Mouse (Mus musculus) thymus, postnatal 4 days (tissue): Measurements from ENCODE around the gene Ednrb.

Experiments
- DNase-seq: peaks from one replicate; pipeline ENCODE4 v3.0.0; 2021

The Ednrb gene

DNA sequence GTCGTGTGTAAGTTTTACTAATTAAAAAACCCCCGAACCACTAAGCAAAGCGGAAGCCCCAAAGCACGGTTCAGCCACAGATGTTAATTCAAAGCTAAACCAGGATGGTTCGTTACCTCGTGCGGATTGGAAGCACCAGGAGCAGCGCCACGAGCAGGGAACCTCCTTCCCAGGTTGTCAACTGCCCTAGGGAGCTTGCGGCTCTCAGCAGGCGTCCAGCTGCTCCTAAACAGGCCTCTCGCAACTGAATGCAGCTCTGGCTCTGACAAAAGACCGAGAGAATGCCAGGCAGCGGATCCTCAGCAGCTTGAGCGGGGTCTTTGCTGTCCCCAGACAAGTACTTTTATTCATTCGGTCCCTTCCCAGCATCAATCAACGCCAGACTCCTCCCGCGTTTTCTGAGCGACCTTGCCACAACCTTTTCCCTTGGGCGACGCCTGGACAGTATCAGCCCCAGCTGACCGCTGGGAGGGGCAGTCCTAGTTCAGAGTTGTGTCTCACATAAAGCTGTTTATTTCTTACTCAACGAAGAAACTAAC lies at the start of gene Ednrb:
Gene Ednrb (minus strand): TSS at position 392 of the 539 bp plus-strand sequence.
- no peak for DNase-seq

DNA sequence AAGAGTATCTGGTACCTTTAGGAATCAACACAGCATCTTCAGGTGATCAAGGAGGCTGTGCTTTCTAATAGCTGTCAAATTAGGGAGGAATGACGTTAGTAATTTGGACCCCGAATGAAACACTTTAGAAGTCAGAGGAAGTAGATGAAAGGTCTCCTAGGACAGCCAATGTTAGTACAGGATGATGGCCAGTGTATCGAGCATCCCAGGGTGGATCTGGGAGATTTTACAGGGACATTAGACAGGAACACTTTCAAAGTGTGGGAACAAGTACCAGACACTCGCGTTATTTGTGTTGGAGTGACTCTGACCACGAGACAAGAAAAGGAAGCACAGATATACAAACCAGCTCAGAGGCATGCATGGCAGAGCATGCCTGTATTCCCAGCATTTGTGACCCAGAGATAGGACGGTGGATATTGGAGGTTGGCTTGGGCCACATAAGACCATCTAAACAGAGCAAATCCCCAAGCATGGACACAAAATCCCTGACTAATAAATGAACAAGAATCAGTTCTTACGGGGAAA lies 48.3 kb upstream of the Ednrb start:
- DNase-seq = no peak

DNA sequence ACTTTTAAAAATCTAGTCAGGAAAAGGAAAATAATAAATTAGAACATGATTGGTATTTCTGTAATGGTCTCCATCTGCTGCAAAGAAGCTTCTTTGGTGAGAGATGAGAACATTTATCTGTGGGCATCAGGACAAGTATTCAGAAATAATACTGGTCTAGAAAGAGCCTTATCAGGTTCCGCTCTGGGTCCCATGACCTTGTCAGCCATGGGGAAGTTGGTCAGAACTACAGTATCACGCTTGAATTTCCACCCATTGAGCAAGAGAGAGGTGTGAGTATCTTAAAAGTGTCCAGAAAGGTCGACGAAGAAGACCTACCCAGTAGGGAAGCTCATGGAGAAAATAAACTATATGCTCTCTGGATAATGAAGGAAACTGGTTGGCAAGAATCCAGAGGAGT lies 46.6 kb upstream of the Ednrb start:
- no peak for DNase-seq

DNA sequence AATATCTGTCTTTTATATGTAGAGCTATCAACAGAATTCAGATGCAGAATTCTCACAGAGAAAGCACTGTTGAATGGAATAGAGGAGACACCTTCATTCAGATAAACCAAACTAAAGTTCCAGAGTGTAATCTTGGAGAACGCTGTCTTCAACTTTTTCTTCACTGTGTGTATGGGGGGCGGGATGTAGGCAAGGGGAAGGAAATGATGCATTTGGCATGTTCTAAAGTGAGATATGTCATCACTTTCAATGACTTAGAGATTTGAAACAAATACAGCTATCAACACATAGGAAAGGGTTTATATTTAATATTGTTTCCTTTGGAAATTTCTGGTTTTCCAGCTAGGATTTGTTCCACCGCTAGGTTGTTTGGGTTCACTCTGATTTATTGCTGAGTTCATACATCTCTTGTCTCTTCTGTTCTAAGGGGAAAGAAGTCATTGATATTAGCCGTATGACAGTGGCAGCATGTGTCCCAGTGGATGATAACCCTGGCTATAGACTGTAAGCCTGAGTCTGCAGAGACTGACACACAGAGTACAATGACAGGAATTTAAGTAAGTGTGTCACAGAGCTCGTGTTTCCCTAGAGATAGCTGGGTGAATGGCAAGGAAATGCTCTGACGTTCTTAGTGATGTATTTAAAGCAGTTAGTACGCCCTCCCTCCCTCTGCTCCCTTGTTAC lies 40.8 kb upstream of the Ednrb start:
- no peak for DNase-seq

DNA sequence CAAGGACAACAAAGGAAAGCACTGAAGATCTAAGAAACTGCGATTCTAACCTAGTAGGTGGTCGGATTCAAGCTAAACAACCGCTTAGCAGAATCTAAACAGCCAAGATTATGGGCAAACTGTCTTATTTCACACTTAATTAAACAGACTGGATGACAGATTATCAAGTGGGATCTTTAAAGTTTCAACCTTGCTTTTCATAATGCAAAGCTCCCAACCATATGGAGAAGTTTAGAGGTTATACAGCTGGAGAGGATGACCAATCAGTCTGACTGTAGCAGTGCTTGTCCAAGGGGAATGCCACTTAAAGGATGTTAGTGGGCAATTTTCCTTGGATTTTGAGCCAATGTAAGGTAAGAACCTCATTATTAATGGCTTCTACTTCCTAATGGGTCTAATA lies 38.7 kb upstream of the Ednrb start:
- no peak for DNase-seq

- no peak for DNase-seq
These were observed 32.9 kb upstream of the Ednrb start for GRCm38 (mm10) chr14:103877117-103877516.

GRCm38 (mm10) chr14:103876598-103876997 lies 32.4 kb upstream of the Ednrb start:
- no peak for DNase-seq

DNA sequence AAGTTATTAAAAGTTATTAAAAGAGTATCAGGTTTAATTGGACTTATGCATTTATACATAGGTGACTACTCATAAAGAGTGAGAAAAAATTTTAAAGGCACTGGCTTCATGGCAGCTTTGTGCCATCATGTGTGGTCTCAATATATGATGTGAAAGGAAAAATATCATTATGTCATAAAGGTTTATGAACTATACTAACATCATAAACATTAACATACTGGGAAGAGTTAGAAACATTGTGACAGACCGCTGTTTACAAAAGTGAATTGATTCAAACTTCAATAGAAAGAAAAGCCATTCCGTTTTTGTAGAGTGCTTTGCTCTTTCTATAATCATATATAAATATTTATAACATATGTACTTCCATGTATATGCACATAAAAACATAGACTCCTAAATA lies 22.4 kb upstream of the Ednrb start:
- DNase-seq = no peak

- no peak for DNase-seq
These were observed 21.0 kb upstream of the Ednrb start for GRCm38 (mm10) chr14:103865226-103865625.

DNA sequence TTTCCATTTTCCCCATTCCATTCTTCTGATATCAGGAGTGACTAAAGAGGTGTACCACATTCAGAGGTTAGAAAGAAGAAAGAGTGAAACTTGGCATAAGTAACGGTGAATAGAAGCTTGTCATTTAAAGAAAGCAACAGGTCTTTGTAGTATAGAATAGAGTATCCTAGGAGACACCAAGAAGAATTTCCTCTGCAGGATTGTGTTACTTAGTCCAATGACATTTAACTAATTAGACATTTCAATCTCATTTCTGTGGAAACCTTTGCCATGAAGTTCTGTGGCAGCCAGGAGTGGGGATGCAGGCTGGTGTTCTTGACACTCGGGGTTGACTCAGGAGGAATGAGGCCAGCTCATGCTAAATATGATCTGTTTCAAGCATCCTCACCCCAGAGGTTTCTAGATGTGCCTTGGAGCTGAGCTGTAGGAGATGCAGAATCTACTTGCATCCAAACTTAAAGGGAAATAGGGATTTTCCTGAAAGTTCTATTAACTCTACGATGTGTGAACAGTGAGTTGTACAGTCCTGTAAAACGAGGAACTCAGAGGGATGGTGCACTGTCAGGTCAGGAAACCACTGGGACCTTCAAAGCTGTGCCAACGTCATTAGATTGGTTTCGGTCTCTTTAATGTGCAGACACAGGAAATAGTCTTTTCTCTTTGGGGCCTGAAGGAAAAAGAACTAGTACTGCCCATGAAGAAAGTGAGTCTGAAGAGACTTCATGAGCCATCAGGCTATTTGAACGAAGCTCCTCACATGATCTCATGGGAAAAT lies 6.1 kb upstream of the Ednrb start:
- DNase-seq = no peak

- no peak for DNase-seq
These were observed 1.5 kb upstream of the Ednrb start for GRCm38 (mm10) chr14:103845716-103846115.

DNA sequence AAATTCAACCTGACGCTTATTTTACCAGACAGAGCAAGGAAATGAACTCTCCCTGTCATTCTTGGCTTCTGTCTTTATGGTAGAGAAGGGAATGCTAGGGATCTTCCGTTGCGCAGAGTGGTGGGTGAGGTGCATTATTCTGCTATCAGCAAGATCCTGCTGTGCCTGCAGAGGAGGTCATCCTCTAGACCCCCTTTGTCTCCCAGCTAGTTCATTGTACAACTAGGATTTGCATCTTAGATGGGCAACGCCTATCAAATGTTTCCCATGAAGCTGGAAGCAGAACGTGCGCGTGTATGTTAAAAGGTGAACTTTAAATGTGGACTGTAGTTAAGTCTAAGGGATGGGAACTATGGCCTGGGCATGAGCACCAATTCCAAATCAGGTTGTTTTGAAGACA lies 742 bp upstream of the Ednrb start:
- DNase-seq = no peak

DNA sequence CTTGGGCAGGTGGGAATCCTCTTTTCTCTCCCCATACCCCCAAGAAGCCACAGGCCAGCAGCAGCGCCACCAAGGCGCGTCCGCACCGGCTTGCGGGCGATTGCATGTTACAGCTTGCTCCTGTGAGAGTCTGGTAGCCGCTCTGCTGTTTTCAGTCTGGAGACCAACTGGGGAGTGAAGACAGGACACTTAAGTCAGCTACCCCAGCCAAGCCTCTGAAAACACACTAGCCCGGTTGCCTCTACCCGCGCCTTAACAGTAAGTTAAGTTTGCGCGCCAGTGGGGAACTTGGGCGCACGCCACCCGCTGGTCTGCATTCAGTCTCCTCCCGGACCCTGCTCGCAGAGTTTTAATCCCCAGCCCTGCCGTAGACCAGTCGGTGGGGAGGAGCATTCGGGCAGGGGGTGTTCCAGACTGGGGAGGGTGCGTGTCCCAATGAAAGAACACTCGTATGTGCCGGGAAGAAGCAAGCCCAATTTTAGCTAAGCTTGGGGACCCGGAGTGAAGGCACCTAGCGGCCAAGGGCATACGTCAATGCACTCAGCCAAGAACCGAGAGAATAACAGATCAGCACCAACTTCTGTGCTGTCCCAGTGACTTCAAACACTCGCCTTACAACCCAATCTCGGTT lies 716 bp downstream of the Ednrb start:
- peak; percentile 8 for DNase-seq

DNA sequence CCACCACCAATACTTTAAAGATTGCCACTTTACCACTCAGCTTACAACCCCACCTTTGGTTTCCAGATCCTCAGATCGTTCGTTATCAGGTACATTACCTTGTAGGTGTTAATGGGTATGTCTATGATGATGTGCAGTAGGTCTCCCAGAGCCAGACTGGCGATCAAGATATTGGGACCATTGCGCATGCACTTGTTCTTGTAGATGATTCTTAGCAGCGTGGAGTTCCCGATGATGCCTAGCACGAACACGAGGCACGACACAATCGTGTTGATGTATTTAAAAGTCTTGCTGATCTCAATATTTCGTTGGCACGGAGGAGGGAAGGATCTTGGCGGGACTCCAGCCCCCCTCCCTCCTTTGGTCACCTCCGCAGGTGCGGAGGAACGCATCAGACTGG lies 1.3 kb downstream of the Ednrb start:
- no peak for DNase-seq

DNA sequence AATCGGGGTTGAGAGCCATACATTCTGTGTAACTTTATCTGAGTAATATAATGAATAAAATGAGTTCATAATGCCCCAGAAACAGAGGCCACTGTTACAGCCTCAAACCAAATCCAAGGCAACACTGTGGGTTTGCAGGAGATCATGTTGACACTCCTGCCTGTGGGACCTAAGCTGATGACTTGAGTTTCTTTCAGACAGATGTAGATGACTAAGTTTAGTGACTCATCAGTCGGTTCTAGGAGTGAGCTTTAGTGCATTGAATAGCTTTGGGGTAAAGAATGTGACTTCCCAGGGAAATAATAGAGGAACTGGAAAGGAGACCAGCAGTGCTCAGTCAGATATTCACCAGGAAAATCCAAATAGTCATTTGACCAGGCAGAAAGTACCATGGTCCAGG lies 3.8 kb downstream of the Ednrb start:
- DNase-seq = no peak

- no peak for DNase-seq
These were observed 5.3 kb downstream of the Ednrb start for GRCm38 (mm10) chr14:103838887-103839286.

GRCm38 (mm10) chr14:103834589-103834988 lies 9.6 kb downstream of the Ednrb start:
- DNase-seq = no peak

GRCm38 (mm10) chr14:103834147-103834546 lies 10.1 kb downstream of the Ednrb start:
- DNase-seq = no peak

- DNase-seq = no peak
These were observed 11.7 kb downstream of the Ednrb start for GRCm38 (mm10) chr14:103832472-103832871.

- no peak for DNase-seq
These were observed 13.2 kb downstream of the Ednrb start for GRCm38 (mm10) chr14:103831007-103831406.

DNA sequence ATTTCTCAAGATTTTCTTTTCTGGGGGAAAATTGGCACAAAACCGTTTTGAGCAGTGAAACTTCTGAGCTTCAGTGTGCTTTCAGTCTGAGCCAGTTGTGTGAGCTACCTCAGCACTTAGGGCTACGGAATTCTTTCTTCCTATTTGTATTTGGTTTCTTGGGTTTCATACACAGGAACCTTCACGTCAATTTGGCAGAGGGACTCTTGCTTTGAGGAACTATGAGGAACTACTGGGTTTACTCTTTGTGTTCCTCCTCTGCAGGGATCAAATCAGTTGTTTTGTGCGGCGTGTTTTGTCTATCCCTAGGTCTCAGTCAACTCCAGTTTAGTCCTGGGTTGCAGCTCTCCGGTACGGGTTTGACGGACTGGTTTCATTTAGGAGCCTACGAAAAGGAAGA lies 17.9 kb downstream of the Ednrb start:
- DNase-seq = no peak

DNA sequence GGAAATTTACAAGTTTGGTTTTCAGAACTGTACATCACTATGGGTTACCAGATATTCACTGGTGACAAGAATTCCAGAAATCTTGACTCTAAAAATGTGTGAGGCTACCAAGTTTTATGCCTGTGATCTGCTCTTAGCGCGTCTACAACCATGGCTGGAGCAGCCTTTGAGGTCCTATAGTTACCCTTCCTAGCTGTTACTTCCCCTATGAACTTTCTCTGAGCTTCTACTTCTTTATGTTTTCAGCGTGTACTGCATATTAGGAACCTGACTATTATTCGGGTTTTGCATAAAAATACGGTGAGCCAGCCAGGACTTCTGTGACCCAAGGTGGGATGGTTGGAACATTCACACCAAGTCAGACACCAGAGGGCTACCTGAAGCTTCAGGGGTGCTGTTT lies 18.3 kb downstream of the Ednrb start:
- DNase-seq = no peak

DNA sequence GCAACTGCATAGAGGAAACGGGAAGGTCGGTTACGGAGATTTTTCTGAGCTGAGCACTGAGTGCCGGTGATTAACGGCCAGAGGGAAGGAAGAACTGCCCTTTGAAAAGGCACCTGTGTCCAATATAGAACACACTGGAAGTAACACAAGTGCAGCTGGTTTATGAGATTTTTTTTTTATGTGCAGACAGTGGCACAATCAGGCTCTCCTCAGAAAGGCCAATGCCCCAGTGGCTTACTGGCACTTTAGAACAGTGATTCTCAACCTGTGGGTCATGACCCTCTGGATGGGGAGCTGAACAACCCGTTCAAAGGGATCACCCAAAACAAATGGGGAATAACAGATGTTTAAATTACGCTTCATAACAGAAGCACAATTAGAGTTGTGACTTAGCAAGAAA lies 20.7 kb downstream of the Ednrb start:
- DNase-seq = no peak

DNA sequence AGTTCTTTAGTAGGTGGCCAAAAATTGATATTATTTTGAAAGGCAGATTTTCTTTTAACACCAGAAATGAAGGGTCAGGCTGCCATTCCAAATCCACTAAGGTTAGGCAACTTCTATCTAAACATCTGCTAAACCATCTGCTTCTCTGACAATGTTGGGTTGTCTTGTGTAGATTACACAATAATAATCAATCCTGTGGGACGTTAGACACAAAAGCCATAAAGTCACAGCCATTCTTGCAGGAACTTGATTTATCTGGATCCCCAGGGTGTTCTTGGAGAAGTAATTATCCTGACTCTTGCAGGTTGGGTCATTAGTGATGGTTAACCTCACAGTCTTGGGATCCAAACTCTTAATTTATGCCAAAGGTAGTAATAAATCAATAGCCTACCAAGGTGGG lies 21.6 kb downstream of the Ednrb start:
- DNase-seq = no peak
